Mouse (Mus musculus) frontal cortex, postnatal 36 days (tissue): ENCODE measurements at regions not wholly inside any gene's neighbourhood (a gene's known extent, or its start where the extent isn't known, plus 50 kb on each side); places are given as distances from the start of the nearest gene placed in this dataset.
A peak's percentile ranks its signal among the peaks of the same experiment; 100 is the strongest.

ENCODE experiments used
- DNase-seq, 2 experiments: peaks; one replicate each; pipeline ENCODE4 v3.0.0; 2022; ENCODE audit warnings: low spot score in 2 of 2

- no peak for DNase-seq
Measured at GRCm38 (mm10) chr10:17518423-17519175, 204.4 kb upstream of the Cited2 start.

- no peak for DNase-seq
Measured at GRCm38 (mm10) chr10:17522026-17522541, 200.9 kb upstream of the Cited2 start.

GRCm38 (mm10) chr10:17523558-17524328, 199.3 kb upstream of the Cited2 start:
- no peak for DNase-seq

GRCm38 (mm10) chr10:17527151-17527737, 195.8 kb upstream of the Cited2 start:
- no peak for DNase-seq

GRCm38 (mm10) chr10:17528116-17528515, 194.9 kb upstream of the Cited2 start:
- no peak for DNase-seq

GRCm38 (mm10) chr10:17528846-17529245, 194.2 kb upstream of the Cited2 start:
- DNase-seq: no peak

- no peak for DNase-seq
Measured at GRCm38 (mm10) chr10:17529851-17530509, 193.0 kb upstream of the Cited2 start.

- DNase-seq: no peak
Measured at GRCm38 (mm10) chr10:17531021-17531420, 192.0 kb upstream of the Cited2 start.

- peak in 1 of 2 experiments; percentile 14 for DNase-seq
Measured at GRCm38 (mm10) chr10:17538944-17539533, 184.0 kb upstream of the Cited2 start.

GRCm38 (mm10) chr10:17540404-17541375, 182.3 kb upstream of the Cited2 start:
- DNase-seq: no peak

- no peak for DNase-seq
Measured at GRCm38 (mm10) chr10:17542104-17542846, 180.7 kb upstream of the Cited2 start.

GRCm38 (mm10) chr10:17542847-17543421, 180.1 kb upstream of the Cited2 start:
- DNase-seq: no peak

- no peak for DNase-seq
Measured at GRCm38 (mm10) chr10:17545291-17545690, 177.7 kb upstream of the Cited2 start.

- no peak for DNase-seq
Measured at GRCm38 (mm10) chr10:17547986-17548385, 175.0 kb upstream of the Cited2 start.

GRCm38 (mm10) chr10:17548629-17549580, 174.1 kb upstream of the Cited2 start:
- no peak for DNase-seq

- no peak for DNase-seq
Measured at GRCm38 (mm10) chr10:17549711-17550637, 173.0 kb upstream of the Cited2 start.

GRCm38 (mm10) chr10:17550638-17551013, 172.4 kb upstream of the Cited2 start:
- no peak for DNase-seq
